Mouse (Mus musculus) thymus, postnatal 14 days (tissue): Measurements from ENCODE around the gene Rab8b.
A peak's percentile ranks its signal among the peaks of the same experiment; 100 is the strongest.
"Not testable (repeated sequence)": the region's sequence is repeated elsewhere in the genome, so short reads cannot be mapped to it uniquely, and the experiment has no call there.

Experiments
- DNase-seq: peaks from one replicate; pipeline ENCODE4 v3.0.0; 2021

Rab8b gene

DNA sequence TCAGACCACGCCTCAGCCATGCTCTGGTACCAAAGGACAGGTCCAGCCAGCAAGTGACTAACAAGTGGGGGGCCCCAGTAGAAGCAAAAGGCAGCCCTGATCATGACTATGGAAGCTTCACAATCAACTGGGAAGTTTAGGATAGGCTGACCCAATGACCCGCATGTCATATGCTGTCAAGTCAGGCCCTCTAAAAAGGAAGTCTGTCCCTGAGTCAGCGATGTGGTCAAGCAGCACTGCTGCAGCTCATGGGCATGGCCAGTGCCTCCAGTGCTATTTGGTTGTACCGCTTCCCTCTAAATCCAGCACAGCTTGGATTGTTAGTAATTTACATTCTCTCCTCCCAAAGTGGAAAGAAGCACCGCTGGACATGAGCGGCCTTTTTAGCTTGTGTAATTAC is 32.7 kb downstream of the Rab8b start:
- DNase-seq: no peak

DNA sequence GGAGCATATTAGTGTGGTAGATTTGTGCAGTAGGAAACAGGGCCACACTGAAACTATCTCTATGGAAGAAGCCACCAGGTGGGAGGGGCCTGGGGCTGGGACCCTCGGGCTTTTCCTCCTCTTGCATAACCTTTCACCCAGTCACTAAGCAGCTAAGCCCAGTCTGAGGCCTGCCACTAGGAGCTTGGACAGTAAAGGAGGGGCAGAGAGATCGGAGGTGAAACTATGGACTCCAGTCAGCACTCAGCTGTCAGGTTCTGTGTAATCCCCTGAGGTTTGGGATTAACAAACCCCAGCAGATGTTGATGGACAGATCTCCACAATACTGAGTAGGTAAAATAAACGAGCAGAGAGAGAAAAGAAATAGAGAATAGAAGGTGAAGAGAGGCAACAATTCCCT is 33.1 kb downstream of the Rab8b start:
- no peak for DNase-seq

DNA sequence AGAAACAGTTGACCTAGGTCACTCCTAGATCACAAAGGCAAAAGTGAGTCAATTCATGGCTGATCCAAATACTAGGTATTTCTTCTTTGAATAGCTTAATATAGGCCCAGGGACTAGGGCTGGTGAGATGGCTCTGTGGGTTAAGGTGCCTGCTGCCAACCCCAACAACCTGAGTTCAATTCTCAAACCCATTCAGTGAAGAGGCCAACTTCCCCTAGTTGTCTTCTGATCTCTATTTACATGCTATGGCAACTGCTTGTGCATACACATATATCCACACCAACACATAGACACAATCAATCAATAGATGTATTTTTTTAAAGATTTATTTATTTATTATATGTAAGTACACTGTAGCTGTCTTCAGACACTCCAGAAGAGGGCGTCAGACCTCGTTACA is 34.9 kb downstream of the Rab8b start:
- no peak for DNase-seq

DNA sequence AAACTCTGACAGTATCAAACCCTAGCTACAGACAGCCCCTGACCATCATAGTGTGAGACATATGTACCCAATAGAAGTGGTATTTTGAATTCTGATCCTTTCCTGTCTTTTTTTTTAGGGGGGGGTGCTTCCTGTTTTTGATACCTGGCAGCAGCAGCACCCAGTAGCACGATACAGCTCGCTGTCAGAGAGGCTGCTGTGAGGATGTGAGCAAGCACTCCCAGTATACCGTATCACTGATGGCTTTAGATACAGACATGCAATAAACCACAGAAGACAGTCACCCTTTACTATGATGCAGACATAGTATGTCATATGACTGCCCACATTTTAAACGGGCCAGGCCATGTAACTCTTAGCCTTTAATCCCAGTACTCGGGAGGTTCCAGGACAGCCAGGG is 36.0 kb downstream of the Rab8b start:
- DNase-seq: peak; percentile 22

DNA sequence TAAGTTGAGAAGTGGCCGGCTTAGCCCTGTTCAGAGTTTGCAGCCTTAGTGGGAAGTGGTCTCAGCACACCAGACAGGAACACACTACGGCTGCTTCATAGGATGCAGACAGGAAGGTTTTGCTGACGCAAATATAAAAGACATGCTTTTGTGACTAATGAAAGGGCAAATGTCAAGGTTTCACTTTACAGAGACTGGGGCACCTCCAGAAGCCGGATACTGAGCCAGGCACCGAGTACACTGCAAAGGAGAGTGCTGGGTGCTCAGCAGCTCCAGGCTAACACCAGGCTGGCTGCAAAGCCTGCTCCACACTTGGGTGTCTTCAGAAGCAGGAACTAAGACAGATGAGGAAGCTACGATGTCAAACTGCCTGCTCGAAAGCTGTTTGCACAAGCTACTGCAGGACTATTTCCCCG is 37.1 kb downstream of the Rab8b start:
- DNase-seq: peak; percentile 53

DNA sequence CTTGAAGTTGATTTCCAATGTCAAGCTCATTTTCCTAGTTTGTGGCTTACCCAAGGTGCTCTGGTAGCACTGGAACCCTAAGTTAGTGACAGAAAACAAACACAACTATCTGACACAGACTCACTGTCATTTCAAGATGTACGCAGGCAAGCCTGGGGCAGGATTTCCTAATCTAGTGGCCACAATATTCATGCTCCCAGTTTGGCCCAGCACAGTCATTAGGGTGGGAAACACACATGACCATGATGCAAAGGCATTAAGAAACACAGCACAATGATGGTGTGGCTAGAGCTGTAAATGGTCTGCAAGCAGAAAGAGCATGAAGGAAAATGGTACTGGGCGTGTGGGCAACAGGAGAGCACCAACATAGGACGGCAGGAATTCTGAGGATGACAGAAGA is 37.6 kb downstream of the Rab8b start:
- DNase-seq: no peak

DNA sequence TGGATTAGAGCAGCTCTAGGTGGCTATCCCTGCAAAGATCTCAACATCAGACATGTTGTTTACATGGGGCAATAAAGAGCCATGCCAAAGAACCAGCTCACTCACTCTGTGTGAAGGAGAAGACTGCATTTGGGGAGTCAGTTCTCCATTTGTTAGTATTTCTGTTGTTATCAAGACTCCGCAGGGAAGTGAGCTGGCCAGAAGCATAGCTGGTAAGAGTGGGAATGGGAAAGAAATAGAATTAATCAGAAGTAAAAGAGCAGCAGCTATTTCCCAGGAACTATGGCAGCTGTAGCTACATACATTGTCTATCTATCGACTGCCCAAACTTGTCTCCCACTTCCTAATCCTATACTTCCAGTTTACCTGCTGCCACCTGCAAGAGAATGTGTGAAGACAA is 38.7 kb downstream of the Rab8b start:
- DNase-seq: no peak

DNA sequence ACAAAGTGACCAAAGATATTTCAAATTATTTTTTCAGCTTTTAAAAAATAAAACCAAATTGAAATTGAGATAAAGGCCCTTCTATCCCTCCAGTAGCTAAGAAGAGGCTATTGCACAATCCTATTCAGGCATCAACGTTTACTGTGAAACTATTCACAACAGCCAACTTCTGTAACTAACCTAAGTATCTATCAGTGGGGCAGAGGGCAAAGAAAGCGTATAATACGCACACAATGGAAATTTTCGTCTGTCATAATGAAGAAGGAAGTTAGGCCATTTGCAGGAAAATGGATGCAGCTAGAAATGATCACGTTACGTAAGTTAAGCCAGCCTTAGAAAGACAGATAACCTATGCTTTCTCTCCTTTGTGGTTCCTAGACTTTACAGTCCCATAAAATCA is 40.0 kb downstream of the Rab8b start:
- DNase-seq: no peak

DNA sequence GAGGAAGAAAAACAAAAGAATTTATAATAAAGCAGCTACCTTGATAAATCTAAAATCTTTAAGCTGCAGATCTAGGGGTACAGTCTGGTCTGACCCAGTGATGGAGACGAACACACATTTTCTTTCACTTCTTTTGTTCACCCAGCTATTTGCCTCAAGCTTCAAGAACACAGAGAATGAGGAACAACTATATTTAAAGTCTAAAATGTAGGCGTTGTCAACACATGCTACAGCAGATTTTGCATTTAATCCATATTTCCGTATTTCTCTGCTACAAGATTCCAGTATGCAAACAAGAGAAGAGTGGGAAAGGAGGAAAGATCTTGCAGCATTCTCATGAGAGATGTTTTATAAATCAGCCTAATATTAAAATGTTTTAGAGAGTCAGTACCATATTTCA is 40.6 kb downstream of the Rab8b start:
- no peak for DNase-seq

DNA sequence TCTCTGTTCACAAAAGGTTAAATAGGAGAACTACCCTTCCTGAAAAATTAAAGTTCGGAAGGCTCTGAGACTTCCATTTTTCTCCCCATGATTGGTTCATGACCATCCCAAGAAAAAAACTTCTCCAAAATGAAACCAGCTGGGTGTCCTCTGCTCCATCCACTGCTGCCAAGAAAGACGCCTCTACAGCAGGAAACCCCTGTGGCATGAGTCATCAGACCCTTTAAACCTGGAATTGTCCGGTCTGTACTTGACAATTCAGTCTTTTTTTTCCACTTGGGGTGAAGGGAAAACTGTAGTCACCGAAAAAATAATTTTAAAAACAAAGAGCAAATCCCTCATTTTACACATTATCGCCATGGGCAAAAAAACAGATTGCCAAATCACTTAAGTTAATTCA is 42.9 kb downstream of the Rab8b start:
- no peak for DNase-seq

DNA sequence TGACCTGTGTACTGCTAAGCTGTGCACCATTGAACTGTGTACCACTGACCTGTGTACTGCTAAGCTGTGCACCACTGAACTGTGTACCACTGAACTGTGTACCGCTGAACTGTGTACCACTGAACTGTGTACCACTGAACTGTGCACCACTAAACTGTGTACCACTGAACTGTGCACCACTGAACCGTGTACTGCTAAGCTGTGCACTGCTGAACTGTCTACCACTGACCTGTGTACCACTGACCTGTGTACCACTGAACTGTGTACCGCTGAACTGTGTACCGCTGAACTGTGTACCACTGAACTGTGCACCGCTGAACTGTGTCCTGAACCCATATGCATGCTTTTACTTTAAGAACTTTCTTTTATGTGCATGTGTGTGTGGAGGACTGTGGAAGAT is 45.2 kb downstream of the Rab8b start:
- no peak for DNase-seq

DNA sequence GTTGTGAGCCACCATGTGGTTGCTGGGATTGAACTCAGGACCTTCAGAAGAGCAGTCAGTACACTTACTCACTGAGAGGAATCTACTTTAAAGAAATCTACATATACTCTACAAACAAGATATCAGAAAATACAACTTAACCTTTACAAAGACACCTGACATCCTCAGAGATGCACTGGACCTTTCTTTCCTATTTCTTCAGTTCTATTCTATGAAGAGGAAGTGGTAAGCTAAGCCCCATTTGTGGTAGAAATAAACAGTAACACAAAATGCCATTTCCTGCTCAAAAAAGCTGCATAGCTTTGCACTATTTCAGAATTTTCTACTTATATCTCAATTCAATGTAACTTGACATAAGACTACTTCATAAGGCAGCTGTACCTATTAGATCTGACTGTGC is 46.0 kb downstream of the Rab8b start:
- no peak for DNase-seq

DNA sequence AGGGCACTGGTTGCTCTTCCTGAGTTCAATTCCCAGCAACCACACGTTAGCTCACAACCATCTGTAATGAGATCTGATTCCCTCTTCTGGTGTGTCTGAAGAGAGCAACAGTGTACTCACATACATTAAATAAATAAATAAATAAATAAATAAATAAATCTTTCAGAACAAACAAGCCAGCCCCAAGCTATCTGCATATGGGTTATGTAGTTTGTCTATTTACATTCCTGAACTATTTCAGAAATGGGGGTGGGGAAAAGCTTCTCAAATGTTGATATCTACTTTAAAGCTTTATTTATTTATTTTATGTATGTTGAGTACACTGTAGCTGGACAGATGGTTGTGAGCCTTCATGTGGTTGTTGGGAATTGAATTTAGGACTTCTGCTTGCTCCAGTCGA is 46.5 kb downstream of the Rab8b start:
- DNase-seq: not testable (repeated sequence)

DNA sequence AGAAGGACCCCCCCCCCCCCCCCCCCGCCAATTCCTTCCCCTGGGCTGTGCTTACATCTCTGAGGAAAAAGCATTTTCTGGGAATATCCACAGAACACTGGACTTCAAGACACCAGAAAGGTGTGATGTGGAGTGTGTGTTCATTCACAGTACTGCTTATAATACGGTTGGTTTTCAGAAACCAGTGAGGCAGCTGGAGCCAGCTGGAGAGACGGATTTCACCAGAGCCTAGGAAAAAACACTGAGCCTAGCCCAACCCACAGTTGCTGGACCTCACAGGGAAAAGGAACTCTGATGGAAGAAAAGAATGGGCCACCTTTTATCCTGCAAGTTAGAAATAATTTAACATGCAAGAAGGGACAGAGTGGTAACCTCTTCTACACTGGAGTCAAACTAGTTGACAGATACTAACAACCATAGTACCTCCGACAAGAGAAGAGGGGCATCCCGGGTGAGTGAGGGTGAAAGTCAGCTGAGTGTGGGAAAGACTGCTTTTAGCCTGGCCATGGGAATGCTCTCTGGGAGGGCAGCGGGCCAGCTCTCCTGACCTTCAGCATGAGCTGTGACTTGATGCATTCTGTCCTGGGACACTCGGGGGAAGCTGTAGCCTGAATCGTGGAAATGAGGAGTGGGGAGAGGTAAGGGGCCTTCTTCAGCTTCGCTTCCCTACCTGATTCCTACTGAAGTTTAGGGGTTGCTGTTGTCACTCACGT is 47.3 kb downstream of the Rab8b start:
- no peak for DNase-seq

DNA sequence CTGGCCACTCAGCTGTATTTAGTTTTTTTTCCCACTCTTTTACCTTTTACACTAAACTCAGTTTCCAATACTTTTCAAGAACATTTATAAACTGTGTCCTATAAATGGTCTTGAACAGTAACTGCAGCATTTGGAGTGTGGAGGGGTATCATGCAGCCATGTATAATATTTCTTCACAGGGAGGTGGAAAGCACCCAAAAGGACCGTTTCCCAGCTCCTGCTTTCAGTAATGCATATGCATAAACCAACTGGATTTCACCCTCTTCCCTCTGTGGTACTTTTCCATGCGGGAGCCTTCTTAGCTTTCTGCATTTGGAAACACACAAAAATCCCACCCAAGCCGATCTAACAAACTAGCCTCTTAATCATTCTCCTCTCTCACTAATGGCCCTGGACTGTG is 54.8 kb downstream of the Rab8b start:
- DNase-seq: no peak

DNA sequence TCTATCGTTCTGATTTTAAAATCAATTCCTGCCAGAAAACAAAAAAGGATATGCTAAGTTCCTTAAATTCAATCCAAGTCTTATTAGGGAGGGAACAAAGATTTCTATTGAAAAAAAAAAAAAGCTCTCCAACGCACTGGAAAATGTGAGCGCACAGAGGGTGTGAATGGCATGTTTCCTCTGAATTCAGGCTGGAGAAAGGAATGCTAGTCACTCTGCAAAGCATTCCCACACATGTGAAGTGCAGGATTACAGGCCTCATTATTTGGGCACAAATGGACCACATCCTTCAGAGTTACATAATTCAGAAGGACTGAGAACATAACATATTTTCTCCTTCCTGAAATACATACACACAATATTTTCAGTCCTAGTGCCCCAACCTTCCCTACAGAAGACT is 56.0 kb downstream of the Rab8b start:
- DNase-seq: no peak

DNA sequence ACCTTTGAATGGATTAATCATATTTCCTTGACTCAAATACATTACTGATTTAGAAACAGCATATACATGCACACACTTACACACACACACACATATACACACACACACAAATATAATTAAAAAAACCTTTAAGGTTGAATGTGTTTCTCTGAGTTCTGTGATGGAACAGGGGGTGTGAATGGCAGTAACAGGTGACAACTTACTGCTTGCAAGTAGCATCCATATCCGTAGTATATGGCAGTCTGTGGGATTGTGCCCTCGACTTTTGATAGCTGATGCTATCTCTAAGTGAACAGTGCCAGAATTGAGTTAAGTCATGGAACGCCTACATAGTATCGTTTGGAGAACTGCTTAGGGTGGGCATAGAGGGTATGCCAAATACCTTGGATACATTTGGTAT is 57.3 kb downstream of the Rab8b start:
- no peak for DNase-seq

DNA sequence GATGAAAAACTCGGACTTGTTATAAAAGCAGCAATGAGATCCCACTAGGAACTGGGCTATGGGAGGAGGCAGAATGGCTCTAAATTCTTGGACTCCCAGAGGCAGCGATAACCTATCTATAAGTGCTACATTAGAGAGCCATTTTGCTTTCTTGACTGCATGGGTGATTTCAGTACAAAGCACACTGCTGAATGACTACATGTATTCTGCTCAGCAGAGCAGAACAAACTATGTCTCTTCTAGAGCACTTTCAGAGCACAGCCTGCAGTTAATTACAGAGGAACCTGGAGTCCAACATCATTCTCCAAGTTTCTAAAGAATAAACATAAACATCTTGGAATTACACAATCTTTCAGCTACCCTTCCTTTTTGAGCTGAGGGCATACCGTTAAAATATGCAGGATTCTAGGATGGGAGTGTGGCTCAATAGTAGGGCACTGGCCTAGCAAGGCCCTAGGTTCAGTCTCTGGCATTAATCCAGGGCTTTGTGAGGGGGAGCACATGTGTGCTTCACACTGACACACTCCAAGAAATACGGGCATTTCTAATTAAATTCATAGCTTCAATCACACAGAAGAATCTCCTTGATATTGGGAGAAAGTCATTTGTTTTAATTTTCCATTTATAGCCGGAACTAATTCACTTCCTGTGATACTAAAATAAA is 58.3 kb downstream of the Rab8b start:
- DNase-seq: no peak

DNA sequence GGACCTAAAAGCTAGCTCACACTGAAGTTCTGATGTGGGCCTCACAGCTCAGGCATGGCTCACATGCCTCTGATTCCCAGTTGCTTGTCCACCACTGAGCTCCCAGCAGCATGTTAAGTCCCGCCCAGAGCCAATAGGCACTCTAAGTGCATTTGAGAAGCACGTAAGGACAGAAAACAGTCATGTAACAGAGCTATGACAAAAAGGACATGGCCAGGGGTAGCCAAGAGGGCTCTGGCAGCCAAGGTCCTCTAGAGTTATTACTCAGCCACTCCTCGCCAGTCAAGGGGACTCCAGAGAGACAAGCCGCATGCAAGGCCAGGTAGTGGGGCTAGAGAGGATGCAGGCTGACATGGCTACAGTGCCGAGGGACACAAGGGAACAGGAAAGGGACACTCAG is 60.0 kb downstream of the Rab8b start:
- no peak for DNase-seq

DNA sequence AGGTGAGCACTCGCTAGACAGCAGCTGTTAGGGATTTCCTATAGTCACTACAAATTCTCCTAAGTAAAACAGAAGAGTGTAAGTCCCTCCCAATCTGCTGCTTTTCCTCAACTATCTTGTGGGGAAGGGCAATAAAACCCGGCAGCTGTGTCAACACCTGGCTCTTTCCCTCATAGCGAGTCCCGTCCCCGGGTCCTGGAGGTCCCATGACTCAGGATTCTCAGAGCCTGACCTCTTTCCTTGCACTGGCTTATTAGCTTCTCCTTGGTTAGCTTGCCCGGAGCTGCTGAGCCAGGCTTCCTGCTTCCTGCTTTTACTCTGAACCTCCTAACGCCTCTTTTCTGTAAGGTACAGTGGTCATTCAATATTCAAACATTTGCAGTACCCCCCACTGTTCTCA is 63.6 kb downstream of the Rab8b start:
- no peak for DNase-seq

DNA sequence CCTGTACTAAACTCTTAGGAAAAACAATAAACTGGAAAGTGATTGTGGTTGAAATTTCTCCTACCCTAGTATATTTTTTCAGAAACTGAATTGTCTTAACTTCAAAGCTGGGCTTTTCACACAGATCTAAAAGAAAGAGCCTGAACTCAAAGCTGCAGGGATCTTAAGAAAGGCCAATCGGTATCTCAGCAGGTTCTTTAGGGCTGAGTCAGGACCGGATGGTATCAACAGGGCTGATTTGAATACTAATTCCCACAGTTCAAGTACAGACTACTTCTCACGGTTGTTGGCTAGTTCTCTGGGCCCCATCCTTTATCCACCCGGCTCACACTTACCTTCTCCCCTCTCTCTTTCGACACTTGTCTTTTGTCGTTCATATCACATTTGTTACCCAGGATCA is 66.9 kb downstream of the Rab8b start:
- no peak for DNase-seq

DNA sequence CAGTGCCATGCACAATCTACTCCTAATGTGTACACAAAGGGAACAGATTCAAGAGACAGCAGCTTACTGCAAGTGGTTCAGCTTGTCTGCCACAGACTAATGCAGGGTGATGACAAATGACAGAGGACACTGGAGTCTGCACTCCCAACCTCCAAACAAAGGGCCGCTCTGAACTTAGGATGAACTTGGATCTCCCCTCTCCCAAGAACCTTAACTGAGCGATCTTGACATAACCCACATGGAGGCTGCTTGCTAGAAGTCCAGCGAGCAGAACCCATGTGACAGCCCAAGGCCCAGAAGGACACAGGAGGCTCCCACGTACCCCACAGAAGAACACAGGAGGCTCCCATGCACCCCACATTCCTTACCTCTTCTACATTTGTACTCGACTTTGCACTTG is 68.5 kb downstream of the Rab8b start:
- no peak for DNase-seq

DNA sequence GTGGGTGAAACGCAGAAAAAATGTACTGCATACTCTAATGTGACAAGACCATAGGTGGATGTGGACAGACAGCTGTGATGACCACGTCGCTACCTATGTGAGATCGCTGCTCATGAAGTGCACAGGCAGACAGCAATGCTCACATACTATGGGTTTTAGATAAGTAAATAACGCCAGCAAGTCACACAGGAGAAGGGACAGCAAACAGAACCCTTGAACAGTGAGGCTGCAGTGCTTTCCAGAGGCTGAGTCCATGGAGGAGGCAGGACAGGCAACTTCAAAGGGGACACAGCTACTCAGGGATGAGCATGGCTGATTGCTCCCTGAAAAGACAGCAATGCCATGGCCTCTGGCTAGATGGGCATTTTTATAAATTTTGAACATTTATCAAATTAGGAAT is 72.7 kb downstream of the Rab8b start:
- DNase-seq: no peak

DNA sequence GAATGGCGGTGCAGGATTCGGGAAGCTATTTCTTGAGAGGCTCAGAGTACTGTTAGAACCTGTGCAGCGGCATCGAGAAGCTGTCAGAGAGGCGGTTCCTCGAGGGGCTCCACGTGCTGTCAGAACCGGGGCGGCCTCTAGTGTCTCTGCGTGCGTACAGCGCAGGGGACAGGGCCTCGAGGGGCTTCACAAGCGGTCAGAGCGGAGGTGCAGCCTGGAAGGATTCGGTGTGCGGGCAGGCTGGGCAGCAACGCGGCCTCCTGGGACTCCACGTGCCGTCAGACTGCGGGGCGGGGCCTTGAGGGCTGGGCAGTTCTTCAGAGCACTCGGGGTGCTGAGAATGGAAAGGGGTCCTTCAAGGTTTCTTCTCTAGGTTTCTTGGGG is 84.4 kb downstream of the Rab8b start:
- DNase-seq: no peak
